Mouse (Mus musculus) heart, embryonic 11.5 days (tissue): ENCODE measurements around the gene Sorcs3. TPM values are rescaled to one million over a fixed set of nuclear protein-coding genes. Genes with fewer than 3 reads are reported as not detected.

Experiments used
- ATAC-seq: fragments of 200-750 bp; cut with Nextera tagmentation; replicated peaks from 2 replicates; pipeline ENCODE4 v1.8.0; 2017; ENCODE audit warnings: moderate library complexity; ENCODE audit not compliant: insufficient number of reproducible peaks, low FRiP score, low TSS enrichment
- H3K27ac ChIP-seq: fragments of 300-500 bp; sonication (generic); 2 replicates; pipeline ENCODE4 v1.5.1; 2014; ENCODE audit warnings: mild to moderate bottlenecking, low read depth, low read length
- H3K27me3 ChIP-seq: fragments of 300-500 bp; sonication (generic); 2 replicates; pipeline ENCODE4 v1.6.1; 2014; ENCODE audit warnings: mild to moderate bottlenecking, low read length, mixed read lengths; ENCODE audit not compliant: control insufficient read depth, insufficient read depth
- H3K36me3 ChIP-seq: fragments of 300-500 bp; sonication (generic); 2 replicates; pipeline ENCODE4 v1.6.1; 2014; ENCODE audit warnings: mild to moderate bottlenecking, low read length, moderate library complexity, mixed read lengths; ENCODE audit not compliant: control insufficient read depth, insufficient read depth
- H3K4me1 ChIP-seq: fragments of 300-500 bp; sonication (generic); 2 replicates; pipeline ENCODE4 v1.6.1; 2014; ENCODE audit warnings: low read length; ENCODE audit not compliant: control insufficient read depth, insufficient read depth
- H3K4me2 ChIP-seq: fragments of 300-500 bp; sonication (generic); 2 replicates; pipeline ENCODE4 v1.6.1; 2014; ENCODE audit warnings: mild to moderate bottlenecking, moderate library complexity
- H3K4me3 ChIP-seq: fragments of 300-500 bp; sonication (generic); 2 replicates; pipeline ENCODE4 v1.5.1; 2014; ENCODE audit warnings: low read depth, low read length
- H3K9ac ChIP-seq: fragments of 300-500 bp; sonication (generic); 2 replicates; pipeline ENCODE4 v1.6.1; 2014; ENCODE audit warnings: mild to moderate bottlenecking, low read depth, low read length, moderate library complexity
- H3K9me3 ChIP-seq: fragments of 300-500 bp; sonication (generic); replicated peaks from 2 replicates; pipeline ENCODE4 v1.6.1; 2016; ENCODE audit warnings: low read length; ENCODE audit not compliant: control insufficient read depth
- WGBS: fragments of 180-500 bp; shearing (Covaris S2); extraction: QIAGEN DNeasy Blood & Tissue Kit; methylation state at CpG from one replicate; pipeline ENCODE4 v1.1.7; 2014; ENCODE audit not compliant: insufficient replicate concordance; 5-methylcytosine and 5-hydroxymethylcytosine counted together
- polyA plus RNA-seq: library from polyadenylated mRNA; unstranded; fragments of >200 nt; fragmentation: Nextera tagmentation; extraction: Ambion mirVana; gene quantifications from 2 replicates; pipeline ENCODE4 v1.2.1, GENCODE M21; 2014

The Sorcs3 gene
- polyA plus RNA-seq, 1 experiment from 2014 or later = 0.44 TPM

- H3K9me3 ChIP-seq = no peaks in the 10 kb centered on the region
- H3K4me2 ChIP-seq = no peak overlapping the region
- no peak overlapping the region for H3K9ac ChIP-seq
- H3K4me3 ChIP-seq = no peak overlapping the region
- no peaks in the 10 kb centered on the region for H3K27me3 ChIP-seq
- H3K36me3 ChIP-seq = no peaks in the 10 kb centered on the region
- 0 out of 2 replicates have a peak, but pooled peaks cover 10% of the 10 kb centered on the region for H3K4me1 ChIP-seq
- no peak overlapping the region for H3K27ac ChIP-seq
- WGBS = 54% methylated on average over 5 of the region's 5 CpGs
- ATAC-seq = no peak
These were observed 266.1 kb downstream of the Sorcs3 start for GRCm38 (mm10) chr19:48471927-48472326.

- H3K27ac ChIP-seq = no peak overlapping the region
- WGBS = 62% methylated on average over 6 of the region's 6 CpGs
- no peak overlapping the region for H3K4me3 ChIP-seq
- H3K4me1 ChIP-seq = 0 out of 2 replicates have a peak, but pooled peaks cover 2% of the 10 kb centered on the region
- ATAC-seq = no peak
- no peaks in the 10 kb centered on the region for H3K27me3 ChIP-seq
- no peak overlapping the region for H3K4me2 ChIP-seq
- H3K9me3 ChIP-seq = no peaks in the 10 kb centered on the region
- H3K36me3 ChIP-seq = no peaks in the 10 kb centered on the region
- H3K9ac ChIP-seq = no peak overlapping the region
These were observed 270.1 kb downstream of the Sorcs3 start for GRCm38 (mm10) chr19:48475784-48476410.

GRCm38 (mm10) chr19:48478864-48479263 lies 273.0 kb downstream of the Sorcs3 start:
- Histone ChIP-seq H3K36me3 (no peaks in the 10 kb centered on the region), H3K9ac (no peak overlapping the region), H3K4me1 (0 out of 2 replicates have a peak, but pooled peaks cover 2% of the 10 kb centered on the region), H3K4me2 (no peak overlapping the region), H3K9me3 (no peaks in the 10 kb centered on the region), H3K4me3 (no peak overlapping the region), H3K27ac (no peak overlapping the region), H3K27me3 (no peaks in the 10 kb centered on the region)
- WGBS = 51% methylated on average over 2 of the region's 2 CpGs
- ATAC-seq = no peak

GRCm38 (mm10) chr19:48482946-48483345 lies 277.1 kb downstream of the Sorcs3 start:
- no peak overlapping the region for H3K4me2 ChIP-seq
- no peaks in the 10 kb centered on the region for H3K9me3 ChIP-seq
- H3K4me1 ChIP-seq = no peaks in the 10 kb centered on the region
- no peak overlapping the region for H3K4me3 ChIP-seq
- no peak overlapping the region for H3K9ac ChIP-seq
- no peak overlapping the region for H3K27ac ChIP-seq
- ATAC-seq = no peak
- WGBS = 51% methylated on average over 3 of the region's 3 CpGs
- no peaks in the 10 kb centered on the region for H3K27me3 ChIP-seq
- no peaks in the 10 kb centered on the region for H3K36me3 ChIP-seq

GRCm38 (mm10) chr19:48491111-48491510 lies 285.3 kb downstream of the Sorcs3 start:
- H3K4me2 ChIP-seq = no peak overlapping the region
- no peak for ATAC-seq
- 76% methylated on average over 3 of the region's 3 CpGs for WGBS
- no peaks in the 10 kb centered on the region for H3K4me1 ChIP-seq
- no peak overlapping the region for H3K9ac ChIP-seq
- no peaks in the 10 kb centered on the region for H3K9me3 ChIP-seq
- no peak overlapping the region for H3K27ac ChIP-seq
- H3K4me3 ChIP-seq = no peak overlapping the region
- no peaks in the 10 kb centered on the region for H3K27me3 ChIP-seq
- no peaks in the 10 kb centered on the region for H3K36me3 ChIP-seq

- no peak overlapping the region for H3K9ac ChIP-seq
- no peak overlapping the region for H3K4me3 ChIP-seq
- H3K36me3 ChIP-seq = no peaks in the 10 kb centered on the region
- WGBS = 48% methylated on average over 2 of the region's 2 CpGs
- no peaks in the 10 kb centered on the region for H3K9me3 ChIP-seq
- ATAC-seq = no peak
- no peaks in the 10 kb centered on the region for H3K4me1 ChIP-seq
- no peak overlapping the region for H3K4me2 ChIP-seq
- no peak overlapping the region for H3K27ac ChIP-seq
- H3K27me3 ChIP-seq = no peaks in the 10 kb centered on the region
These were observed 298.2 kb downstream of the Sorcs3 start for GRCm38 (mm10) chr19:48503896-48504620.

GRCm38 (mm10) chr19:48523803-48524202 lies 318.0 kb downstream of the Sorcs3 start:
- no peaks in the 10 kb centered on the region for H3K36me3 ChIP-seq
- H3K4me3 ChIP-seq = no peak overlapping the region
- H3K27me3 ChIP-seq = no peaks in the 10 kb centered on the region
- 90% methylated on average over 7 of the region's 7 CpGs for WGBS
- H3K4me1 ChIP-seq = no peaks in the 10 kb centered on the region
- H3K4me2 ChIP-seq = no peak overlapping the region
- H3K9ac ChIP-seq = no peak overlapping the region
- H3K9me3 ChIP-seq = no peaks in the 10 kb centered on the region
- H3K27ac ChIP-seq = no peak overlapping the region
- ATAC-seq = no peak

- 50% methylated on average over 9 of the region's 9 CpGs for WGBS
- ATAC-seq = no peak
- H3K27ac ChIP-seq = no peak overlapping the region
- H3K4me1 ChIP-seq = no peaks in the 10 kb centered on the region
- H3K9ac ChIP-seq = no peak overlapping the region
- no peaks in the 10 kb centered on the region for H3K9me3 ChIP-seq
- H3K27me3 ChIP-seq = no peaks in the 10 kb centered on the region
- no peaks in the 10 kb centered on the region for H3K36me3 ChIP-seq
- H3K4me3 ChIP-seq = no peak overlapping the region
- H3K4me2 ChIP-seq = no peak overlapping the region
These were observed 318.8 kb downstream of the Sorcs3 start for GRCm38 (mm10) chr19:48524527-48525214.
